Mouse (Mus musculus): ENCODE results near the gene Spaca9.

Spaca9 gene

DNA sequence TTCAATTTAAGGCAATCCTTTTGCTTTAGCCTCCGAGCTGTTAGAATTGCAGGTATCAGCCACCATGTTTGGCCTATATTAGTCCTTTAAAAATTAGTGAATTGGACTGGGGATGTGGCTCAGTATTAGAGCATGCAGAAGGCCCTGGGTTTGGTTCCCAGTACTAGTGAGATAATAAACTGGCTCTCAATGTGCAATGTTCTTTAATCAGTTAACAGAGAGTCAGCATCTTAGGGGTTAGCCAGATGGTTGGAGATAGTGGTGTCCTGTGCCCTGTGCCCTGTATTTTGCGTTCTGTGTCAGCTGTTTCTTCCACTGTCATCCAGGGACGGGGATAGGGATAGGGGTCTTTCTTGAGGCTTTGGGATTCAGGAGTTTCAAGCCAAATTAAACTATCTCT lies 36.6 kb downstream of the Spaca9 start:
- DNase-seq, result no peak

DNA sequence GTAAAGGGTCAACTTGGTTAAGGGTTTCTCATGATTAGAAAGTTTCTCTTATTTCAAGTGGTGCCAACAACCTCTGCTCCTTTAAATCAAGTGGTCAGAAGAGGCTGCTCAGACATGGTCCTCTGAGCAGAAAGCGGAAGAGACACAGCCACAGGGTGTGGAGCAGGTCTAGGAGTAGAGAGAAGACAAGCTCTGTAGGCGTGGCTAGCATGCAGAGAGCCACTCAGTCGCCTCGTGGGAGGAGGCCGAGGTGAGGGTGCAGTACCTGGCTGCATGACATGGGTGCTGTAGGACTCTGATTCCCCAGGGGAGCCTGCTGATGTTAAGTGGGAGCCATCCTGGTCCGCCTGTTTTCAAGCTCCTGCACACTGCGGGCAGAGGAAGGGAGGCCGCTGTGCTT lies 43.3 kb downstream of the Spaca9 start:
- no peak for DNase-seq

DNA sequence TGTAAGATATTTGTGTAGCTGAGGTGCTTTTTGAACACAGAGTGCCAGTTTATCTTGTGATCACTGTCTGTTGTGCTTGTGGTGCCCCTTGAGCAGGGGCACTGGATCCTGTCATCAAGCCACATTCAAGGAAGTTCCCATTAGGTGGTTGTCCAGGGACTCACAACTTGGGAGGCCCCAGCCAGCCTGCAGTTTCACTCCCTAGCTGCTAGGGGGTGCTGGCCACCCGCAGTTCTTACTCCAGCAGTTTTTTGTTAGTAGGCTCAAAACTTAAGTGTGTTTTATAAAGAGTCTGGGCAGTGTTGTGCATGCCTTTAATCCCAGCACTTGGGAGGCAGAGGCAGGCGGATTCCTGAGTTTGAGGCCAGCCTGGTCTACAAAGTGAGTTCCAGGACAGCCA lies 45.2 kb downstream of the Spaca9 start:
- peak; percentile 41 to 51 for DNase-seq

- DNase-seq, result no peak
Observed at GRCm38 (mm10) chr2:28653351-28653750, 46.2 kb downstream of the Spaca9 start.

- no peak for DNase-seq
Observed at GRCm38 (mm10) chr2:28650526-28650925, 49.0 kb downstream of the Spaca9 start.

DNA sequence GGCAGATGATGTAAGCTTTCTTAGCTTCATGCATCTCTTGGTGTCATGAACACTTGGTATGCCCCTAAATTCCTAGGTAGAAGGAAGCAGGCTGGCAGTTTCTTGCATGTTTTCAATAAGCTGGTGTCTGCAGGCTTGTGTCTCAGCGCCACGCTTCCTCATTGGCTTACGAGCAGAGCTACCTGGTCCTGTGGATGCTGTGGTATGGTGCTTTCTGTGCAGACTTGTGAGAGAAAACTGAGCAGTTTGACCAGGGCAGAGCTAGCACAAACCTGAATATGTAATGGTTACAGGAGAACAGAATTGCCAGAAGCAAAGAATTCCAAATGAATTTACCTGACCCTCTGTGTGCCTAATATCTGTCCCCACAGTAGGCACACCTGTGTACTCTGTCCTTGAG lies 56.4 kb downstream of the Spaca9 start:
- no peak for DNase-seq

Data from kidney, postnatal 4 days (tissue).